In the genomic region with DNA sequence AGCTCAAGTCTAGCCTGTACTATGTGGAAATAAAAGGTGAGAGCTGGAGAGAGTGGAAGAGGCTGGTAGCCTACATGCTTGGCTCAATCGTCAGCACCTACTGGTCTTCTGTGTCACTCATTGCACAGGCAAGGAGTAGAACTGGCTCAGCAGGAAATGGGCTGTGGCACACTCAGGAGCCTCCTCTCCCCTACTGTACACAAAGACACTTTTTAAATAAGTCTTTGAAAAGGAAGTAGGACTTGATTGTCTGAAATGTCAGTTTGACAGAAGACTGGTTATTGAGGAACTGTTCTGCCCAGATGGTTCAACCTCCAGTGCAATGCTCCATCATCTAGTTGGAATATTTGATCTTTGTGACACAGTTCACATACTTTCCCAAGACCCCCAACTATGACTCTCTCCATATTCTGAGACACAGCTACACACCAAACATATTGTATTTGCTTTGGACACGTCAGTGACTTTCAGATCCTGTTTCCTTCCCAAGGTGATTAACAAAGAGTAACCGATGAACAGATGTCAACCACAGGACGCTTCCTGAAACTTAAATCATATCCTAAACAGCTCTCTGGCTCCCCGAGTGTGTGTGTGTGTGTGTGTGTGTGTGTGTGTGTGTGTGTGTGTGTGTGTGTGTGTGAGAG, we compare ENCODE assay signal across 11 mouse cellular contexts. TPM values are rescaled to one million over a fixed set of nuclear protein-coding genes. Genes with fewer than 3 reads are reported as not detected.
A peak's percentile ranks its signal among the peaks of the same experiment; 100 is the strongest.
DNase-seq lines count a peak whose midpoint lies in the region; ATAC-seq lines count a peak whose summit lies in the region.
"Had no signal": no experiment of that assay in that cellular context is flagged by ENCODE, and none has a peak within 500 bp of the region (broad histone marks: within the 10 kb centered on the region; RNA-seq: fewer than 3 reads in every experiment).

No protein-coding gene starts in this region.

- peak; percentile 71 for DNase-seq in urinary bladder, postnatal 14 days (ENCODE audit: low spot score)
- DNase-seq in urinary bladder, adult 2 months (ENCODE audit: low spot score), result no peak
- DNase-seq in thymus, postnatal 36 days, result peak; percentile 21 to 32
- no peak for DNase-seq in frontal cortex, adult 2 months (ENCODE audit: extremely low spot score in 1 of 2, low spot score in 1 of 2)
- no peak for DNase-seq in kidney, adult 11 months
- DNase-seq in layer of hippocampus, adult 11-12 months (ENCODE audit: low spot score), result no peak
- DNase-seq: adrenal gland, postnatal 36 days had no signal

- ATAC-seq in granulocyte monocyte progenitor cell, adult 5-6 weeks (replicated peaks; ENCODE audit: poor library complexity, severe bottlenecking), result peak; percentile 93
- peak; percentile 88 for ATAC-seq in megakaryocyte progenitor cell, adult 5-6 weeks (replicated peaks; ENCODE audit: poor library complexity)
- ATAC-seq: liver, embryonic 12.5 days had no signal

RNA-seq across cellular contexts. Expression of a gene that starts 22.1 kb away (rescaled TPM):
- polyA plus RNA-seq in urinary bladder, adult 2 months (2012; rRNA removed), result 0.34 TPM in 1 of 2 replicates, not detected in the other
- total RNA-seq in granulocyte monocyte progenitor cell, adult 5-6 weeks (2014; fragmentation: Nextera tagmentation), result not detected in 2 replicates
- total RNA-seq in granulocyte monocyte progenitor cell, adult 5-6 weeks (2017), result not detected in 2 replicates
- not detected in 2 replicates for total RNA-seq in megakaryocyte progenitor cell, adult 5-6 weeks (2015)
- total RNA-seq in megakaryocyte progenitor cell, adult 5-6 weeks (2017), result not detected in 2 replicates
- not detected in 2 replicates for polyA plus RNA-seq in frontal cortex, adult 2 months (2012; rRNA removed)
- polyA plus RNA-seq: heart, embryonic 10.5 days; liver, embryonic 12.5 days had no signal

RNA-seq across cellular contexts. Expression of a gene that starts 22.2 kb away (rescaled TPM):
- 259 and 310 TPM in 2 replicates for polyA plus RNA-seq in urinary bladder, adult 2 months (2012; rRNA removed)
- total RNA-seq in granulocyte monocyte progenitor cell, adult 5-6 weeks (2014; fragmentation: Nextera tagmentation), result 127 and 147 TPM in 2 replicates
- total RNA-seq in granulocyte monocyte progenitor cell, adult 5-6 weeks (2017), result 95.5 and 104 TPM in 2 replicates
- 142 and 144 TPM in 2 replicates for total RNA-seq in megakaryocyte progenitor cell, adult 5-6 weeks (2015)
- total RNA-seq in megakaryocyte progenitor cell, adult 5-6 weeks (2017), result 83.0 and 86.5 TPM in 2 replicates
- polyA plus RNA-seq in frontal cortex, adult 2 months (2012; rRNA removed), result 148 and 181 TPM in 2 replicates

RNA-seq across cellular contexts. Expression of a gene that starts 22.3 kb away (rescaled TPM):
- polyA plus RNA-seq in urinary bladder, adult 2 months (2012; rRNA removed), result 72.3 and 74.4 TPM in 2 replicates
- 151 and 175 TPM in 2 replicates for total RNA-seq in granulocyte monocyte progenitor cell, adult 5-6 weeks (2014; fragmentation: Nextera tagmentation)
- 34.3 and 49.7 TPM in 2 replicates for total RNA-seq in granulocyte monocyte progenitor cell, adult 5-6 weeks (2017)
- total RNA-seq in megakaryocyte progenitor cell, adult 5-6 weeks (2015), result 150 TPM in 2 replicates
- total RNA-seq in megakaryocyte progenitor cell, adult 5-6 weeks (2017), result 32.9 and 45.7 TPM in 2 replicates
- polyA plus RNA-seq in frontal cortex, adult 2 months (2012; rRNA removed), result 113 and 114 TPM in 2 replicates

Comparison
In these comparisons a context has a peak if more than half of its experiments do, and no peak if none do; other contexts are left out.
1. DNase-seq: peak in urinary bladder, postnatal 14 days (single experiment) and thymus, postnatal 36 days (2 of 2); none in urinary bladder, adult 2 months (single experiment), frontal cortex, adult 2 months (0 of 2), kidney, adult 11 months (single experiment) and layer of hippocampus, adult 11-12 months (single experiment).